Mouse (Mus musculus): Measurements from ENCODE around the gene Txnrd2. TPM values are rescaled to one million over a fixed set of nuclear protein-coding genes. Genes with fewer than 3 reads are reported as not detected.

Gene Txnrd2
- total and polyA plus RNA-seq, 2 experiments from 2014 or later = 12.7 to 41.2 TPM

GRCm38 (mm10) chr16:18490894-18491293 is 64.7 kb downstream of the Txnrd2 start:
- ATAC-seq (ENCODE audit: insufficient read depth, low read depth) (no peak), DNase-seq (ENCODE audit: low spot score) (no peak)
- no peaks in the 10 kb centered on the region for H3K27me3 ChIP-seq (ENCODE audit: control insufficient read depth, insufficient read depth, low read length)
- no peak for TF ChIP-seq EP300 (IDR thresholded peaks at IDR 0.05; ENCODE audit: low read depth)
- TF ChIP-seq CTCF (IDR thresholded peaks at IDR 0.05; ENCODE audit: low read depth) = no peak
- H3K4me3 ChIP-seq (ENCODE audit: low read depth, low read length) = no peak overlapping the region
- H3K4me1 ChIP-seq (ENCODE audit: control insufficient read depth, insufficient read depth) = no peaks in the 10 kb centered on the region
- no peaks in the 10 kb centered on the region for H3K36me3 ChIP-seq (replicated peaks; ENCODE audit: control insufficient read depth, insufficient read depth, low read length)
- H3K9me3 ChIP-seq (replicated peaks; ENCODE audit: control insufficient read depth, low read length) = no peaks in the 10 kb centered on the region
- H3K4me2 ChIP-seq (ENCODE audit: low read depth, low read length) = no peak overlapping the region
- WGBS = 50% methylated on average over 1 of the region's 1 CpGs
- no peak overlapping the region for H3K27ac ChIP-seq (ENCODE audit: low read depth)
- no peak overlapping the region for H3K9ac ChIP-seq (replicated peaks; ENCODE audit: low read depth, low read length)

- H3K4me3 ChIP-seq (ENCODE audit: low read depth, low read length) = peak overlapping the region; percentile 73
- peak overlapping the region; percentile 79 for H3K9ac ChIP-seq (replicated peaks; ENCODE audit: low read depth, low read length)
- H3K9me3 ChIP-seq (replicated peaks; ENCODE audit: control insufficient read depth, low read length) = no peaks in the 10 kb centered on the region
- H3K4me2 ChIP-seq (ENCODE audit: low read depth, low read length) = peak overlapping the region; percentile 96
- no peak for DNase-seq (ENCODE audit: low spot score)
- H3K27ac ChIP-seq (ENCODE audit: low read depth) = peak overlapping the region; percentile 75
- H3K4me1 ChIP-seq (ENCODE audit: control insufficient read depth, insufficient read depth) = peaks cover 8% of the 10 kb centered on the region
- peak; percentile 40 for ATAC-seq (ENCODE audit: insufficient read depth, low read depth)
- H3K27me3 ChIP-seq (ENCODE audit: control insufficient read depth, insufficient read depth, low read length) = no peaks in the 10 kb centered on the region
- 8% methylated on average over 6 of the region's 6 CpGs for WGBS
- peaks cover 9% of the 10 kb centered on the region for H3K36me3 ChIP-seq (replicated peaks; ENCODE audit: control insufficient read depth, insufficient read depth, low read length)
- TF ChIP-seq CTCF (IDR thresholded peaks at IDR 0.05; ENCODE audit: low read depth) (no peak), EP300 (IDR thresholded peaks at IDR 0.05; ENCODE audit: low read depth) (no peak)
These were observed 71.8 kb downstream of the Txnrd2 start for GRCm38 (mm10) chr16:18497865-18498515.

GRCm38 (mm10) chr16:18498558-18498990 is 72.4 kb downstream of the Txnrd2 start, which contains the start of the genes Gnb1l and Rtl10:
TSS of gene Gnb1l (plus strand) at chr16:18498713.
TSS of gene Rtl10 (plus strand) at chr16:18498901.
- Histone ChIP-seq H3K4me3 (ENCODE audit: low read depth, low read length) (peak within 1 kb of the TSS; percentile 73), H3K4me2 (ENCODE audit: low read depth, low read length) (peak within 1 kb of the TSS; percentile 96), H3K9me3 (replicated peaks; ENCODE audit: control insufficient read depth, low read length) (no peaks in the 10 kb centered on the region), H3K27ac (ENCODE audit: low read depth) (peak within 1 kb of the TSS; percentile 75), H3K27me3 (ENCODE audit: control insufficient read depth, insufficient read depth, low read length) (no peaks in the 10 kb centered on the region), H3K4me1 (ENCODE audit: control insufficient read depth, insufficient read depth) (peaks cover 8% of the 10 kb centered on the region), H3K9ac (replicated peaks; ENCODE audit: low read depth, low read length) (peak within 1 kb of the TSS; percentile 79), H3K36me3 (replicated peaks; ENCODE audit: control insufficient read depth, insufficient read depth, low read length) (peaks cover 9% of the 10 kb centered on the region)
- ATAC-seq (ENCODE audit: insufficient read depth, low read depth) (peak; percentile 97), DNase-seq (ENCODE audit: low spot score) (peak; percentile 89)
- TF ChIP-seq CTCF (IDR thresholded peaks at IDR 0.05; ENCODE audit: low read depth) (no peak), EP300 (IDR thresholded peaks at IDR 0.05; ENCODE audit: low read depth) (no peak)
- under 1% methylated on average over 51 of the region's 51 CpGs for WGBS

GRCm38 (mm10) chr16:18498996-18499395 is 72.8 kb downstream of the Txnrd2 start:
- ATAC-seq (ENCODE audit: insufficient read depth, low read depth) (peak; percentile 22; the same call in 1 of the 2 replicates), DNase-seq (ENCODE audit: low spot score) (no peak)
- TF ChIP-seq CTCF (IDR thresholded peaks at IDR 0.05; ENCODE audit: low read depth) (no peak), EP300 (IDR thresholded peaks at IDR 0.05; ENCODE audit: low read depth) (no peak)

GRCm38 (mm10) chr16:18501531-18501930 is 75.3 kb downstream of the Txnrd2 start:
- ATAC-seq (ENCODE audit: insufficient read depth, low read depth) = no peak
- TF ChIP-seq CTCF (IDR thresholded peaks at IDR 0.05; ENCODE audit: low read depth) = no peak
- no peak for TF ChIP-seq EP300 (IDR thresholded peaks at IDR 0.05; ENCODE audit: low read depth)
- WGBS = 84% methylated on average over 6 of the region's 6 CpGs

More at GRCm38 (mm10) chr16:18498996-18499395, 72.8 kb downstream of the Txnrd2 start:
- Histone ChIP-seq H3K9ac (replicated peaks; ENCODE audit: low read depth, low read length) (peak overlapping the region; percentile 79), H3K9me3 (replicated peaks; ENCODE audit: control insufficient read depth, low read length) (no peaks in the 10 kb centered on the region), H3K27ac (ENCODE audit: low read depth) (no peak overlapping the region), H3K36me3 (replicated peaks; ENCODE audit: control insufficient read depth, insufficient read depth, low read length) (peaks cover 9% of the 10 kb centered on the region), H3K4me1 (ENCODE audit: control insufficient read depth, insufficient read depth) (peaks cover 8% of the 10 kb centered on the region), H3K27me3 (ENCODE audit: control insufficient read depth, insufficient read depth, low read length) (no peaks in the 10 kb centered on the region), H3K4me2 (ENCODE audit: low read depth, low read length) (peak overlapping the region; percentile 96), H3K4me3 (ENCODE audit: low read depth, low read length) (peak overlapping the region; percentile 73)
- under 1% methylated on average over 21 of the region's 24 CpGs for WGBS

More at GRCm38 (mm10) chr16:18501531-18501930, 75.3 kb downstream of the Txnrd2 start:
- peaks cover 9% of the 10 kb centered on the region for H3K36me3 ChIP-seq (replicated peaks; ENCODE audit: control insufficient read depth, insufficient read depth, low read length)
- DNase-seq (ENCODE audit: low spot score) = no peak
- no peak overlapping the region for H3K4me3 ChIP-seq (ENCODE audit: low read depth, low read length)
- no peak overlapping the region for H3K4me2 ChIP-seq (ENCODE audit: low read depth, low read length)
- H3K9ac ChIP-seq (replicated peaks; ENCODE audit: low read depth, low read length) = no peak overlapping the region
- H3K27me3 ChIP-seq (ENCODE audit: control insufficient read depth, insufficient read depth, low read length) = no peaks in the 10 kb centered on the region
- peaks cover 8% of the 10 kb centered on the region for H3K4me1 ChIP-seq (ENCODE audit: control insufficient read depth, insufficient read depth)
- H3K9me3 ChIP-seq (replicated peaks; ENCODE audit: control insufficient read depth, low read length) = no peaks in the 10 kb centered on the region
- H3K27ac ChIP-seq (ENCODE audit: low read depth) = no peak overlapping the region
